Mouse (Mus musculus) embryonic fibroblast, embryonic 13.5 days (primary cell): Measurements from ENCODE around the gene Usp17ld.

Source experiments
- CTCF ChIP-seq: IDR thresholded peaks from 2 replicates; pipeline ENCODE4 v1.5.1; 2011; ENCODE audit warnings: mild to moderate bottlenecking, control low read depth, low read length, moderate library complexity, borderline replicate concordance; ENCODE audit not compliant: insufficient read depth
- POLR2A ChIP-seq: IDR thresholded peaks from 2 replicates; pipeline ENCODE4 v1.6.1; 2011; ENCODE audit warnings: low read depth, mild to moderate bottlenecking, control low read depth, low read length, moderate library complexity

DNA sequence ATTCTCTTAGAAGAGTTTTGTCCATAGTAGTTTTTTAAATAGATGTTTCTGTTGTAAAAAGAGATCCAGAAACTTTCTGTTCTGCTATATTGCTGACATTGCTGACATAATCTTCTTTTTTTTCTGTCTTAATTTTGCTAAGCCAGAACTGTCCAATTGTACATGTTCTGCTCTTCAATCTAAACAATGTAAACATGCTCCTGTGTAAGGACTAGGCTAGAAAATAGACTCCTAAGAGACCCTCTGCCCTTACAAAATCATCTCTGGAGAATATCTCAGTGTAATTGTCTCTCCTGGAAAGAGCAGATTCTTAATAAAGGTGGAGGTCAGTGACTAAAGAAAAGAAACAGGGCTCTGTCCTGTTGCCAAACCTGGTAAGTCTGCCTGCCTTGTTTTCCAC, 35.6 kb downstream of the Usp17ld start, which contains the start of gene Olfr594:
- no peak for TF ChIP-seq CTCF
- no peak for TF ChIP-seq POLR2A
